Mouse (Mus musculus) cerebellum, adult 2 months (tissue): Measurements from ENCODE around the gene Abca2.
"Not testable (repeated sequence)": the region's sequence is repeated elsewhere in the genome, so short reads cannot be mapped to it uniquely, and the experiment has no call there.

ENCODE experiments used
- CTCF ChIP-seq: fragments of 200-500 bp; IDR thresholded peaks from 2 replicates; pipeline ENCODE4 v1.5.1; 2011; ENCODE audit warnings: low read depth, mild to moderate bottlenecking, control low read depth, low read length, moderate library complexity, borderline replicate concordance; ENCODE audit not compliant: insufficient read depth
- POLR2A ChIP-seq: fragments of 200-500 bp; IDR thresholded peaks from 2 replicates; pipeline ENCODE4 v1.6.1; 2011; ENCODE audit warnings: low read length, control low read depth, borderline replicate concordance; ENCODE audit not compliant: insufficient read depth

- TF ChIP-seq CTCF, POLR2A: not testable (repeated sequence)
These were observed 15.1 kb upstream of the Abca2 start for GRCm38 (mm10) chr2:25413436-25413835.
